Mouse (Mus musculus) MEL (cell line): ENCODE results near the gene Hcls1. TPM values are rescaled to one million over a fixed set of nuclear protein-coding genes. Genes with fewer than 3 reads are reported as not detected.

Experiments
- DNase-seq: peaks from one replicate; pipeline ENCODE4 v3.0.0; 2011; ENCODE audit warnings: low read depth, low spot score
- H3K27ac ChIP-seq: 2 replicates; pipeline ENCODE4 v1.5.1; 2012; ENCODE audit warnings: low read depth, mild to moderate bottlenecking, control low read depth, low read length, moderate library complexity; ENCODE audit not compliant: control insufficient read depth
- H3K27me3 ChIP-seq, 2 experiments: fragments of 150-350 bp in 1 of 2; sonication (generic) in 1 of 2; 2 replicates each; pipeline ENCODE4 v1.6.1; 2012; ENCODE audit warnings: low read length in 2 of 2, mild to moderate bottlenecking in 2 of 2, improper control_type of control experiment in 1 of 2, moderate library complexity in 1 of 2; ENCODE audit not compliant: insufficient read depth in 2 of 2, control insufficient read depth in 1 of 2
- H3K36me3 ChIP-seq, 2 experiments: 2 replicates each; pipeline ENCODE4 v1.6.1; 2012 to 2014; ENCODE audit warnings: low read length in 2 of 2, improper control_type of control experiment in 1 of 2, inconsistent platforms in 1 of 2, mild to moderate bottlenecking in 1 of 2; ENCODE audit not compliant: insufficient read depth in 2 of 2, control insufficient read depth in 1 of 2
- H3K4me1 ChIP-seq, 2 experiments: fragments of 150-350 bp in 1 of 2; sonication (generic) in 1 of 2; 2 replicates each; pipeline ENCODE4 v1.6.1; 2012; ENCODE audit warnings: low read length in 2 of 2, improper control_type of control experiment in 1 of 2, mild to moderate bottlenecking in 1 of 2; ENCODE audit not compliant: insufficient read depth in 2 of 2, control insufficient read depth in 1 of 2
- H3K4me3 ChIP-seq, 2 experiments: fragments of 150-350 bp in 1 of 2; sonication (generic) in 1 of 2; 2 replicates each; pipeline ENCODE4 v1.5.1; 2012; ENCODE audit warnings: low read depth in 2 of 2, low read length in 2 of 2, mild to moderate bottlenecking in 2 of 2, moderate library complexity in 2 of 2, control low read depth in 1 of 2, improper control_type of control experiment in 1 of 2; ENCODE audit not compliant: control insufficient read depth in 1 of 2, insufficient read depth in 1 of 2
- H3K79me2 ChIP-seq: 2 replicates; pipeline ENCODE4 v1.6.1; 2012; ENCODE audit warnings: mild to moderate bottlenecking, low read length, moderate library complexity; ENCODE audit not compliant: control insufficient read depth, poor library complexity, insufficient read depth
- H3K9ac ChIP-seq: 2 replicates; pipeline ENCODE4 v1.6.1; 2012; ENCODE audit warnings: low read depth, mild to moderate bottlenecking, control low read depth, low read length, moderate library complexity; ENCODE audit not compliant: control insufficient read depth, poor library complexity, severe bottlenecking
- H3K9me3 ChIP-seq: fragments of 150-350 bp; sonication (generic); replicated peaks from 2 replicates; pipeline ENCODE4 v1.6.1; 2012; ENCODE audit warnings: mild to moderate bottlenecking, low read length, improper control_type of control experiment, moderate library complexity; ENCODE audit not compliant: insufficient read depth
- BHLHE40 ChIP-seq: IDR thresholded peaks from 2 replicates; pipeline ENCODE4 v1.6.1; 2012; ENCODE audit warnings: low read depth, mild to moderate bottlenecking, inconsistent platforms, low read length, improper control_type of control experiment, borderline replicate concordance
- CHD2 ChIP-seq: IDR thresholded peaks from 2 replicates; pipeline ENCODE4 v1.6.1; 2011; ENCODE audit warnings: low read length, improper control_type of control experiment
- CTCF ChIP-seq, 3 experiments: IDR thresholded peaks in 2 of 3; conservative IDR thresholded peaks in 1 of 3; 2 replicates each; pipeline ENCODE4 v1.5.1; 2011 to 2012; ENCODE audit warnings: low read length in 3 of 3, low read depth in 2 of 3, mild to moderate bottlenecking in 2 of 3, improper control_type of control experiment in 1 of 3, inconsistent platforms in 1 of 3, mixed read lengths in 1 of 3, moderate library complexity in 1 of 3; ENCODE audit not compliant: control insufficient read depth in 1 of 3, insufficient read depth in 1 of 3, poor library complexity in 1 of 3, severe bottlenecking in 1 of 3
- E2F4 ChIP-seq: IDR thresholded peaks from 2 replicates; pipeline ENCODE4 v1.6.1; 2011; ENCODE audit warnings: low read depth, low read length, improper control_type of control experiment, borderline replicate concordance
- ELF1 ChIP-seq: IDR thresholded peaks from 2 replicates; pipeline ENCODE4 v1.6.1; 2014; ENCODE audit warnings: low read depth, mild to moderate bottlenecking, inconsistent platforms, low read length, improper control_type of control experiment, moderate library complexity
- EP300 ChIP-seq, 2 experiments: IDR thresholded peaks; 2 replicates each; pipeline ENCODE4 v1.6.1; 2011; ENCODE audit warnings: improper control_type of control experiment in 2 of 2, low read length in 2 of 2, low read depth in 1 of 2, mild to moderate bottlenecking in 1 of 2
- GABPA ChIP-seq: IDR thresholded peaks from 2 replicates; pipeline ENCODE4 v1.6.1; 2012; ENCODE audit warnings: low read depth, mild to moderate bottlenecking, inconsistent platforms, low read length, improper control_type of control experiment, moderate library complexity
- HCFC1 ChIP-seq: IDR thresholded peaks from 2 replicates; pipeline ENCODE4 v1.6.1; 2012; ENCODE audit warnings: low read depth, mild to moderate bottlenecking, inconsistent platforms, low read length, improper control_type of control experiment, moderate library complexity
- JUND ChIP-seq: IDR thresholded peaks from 2 replicates; pipeline ENCODE4 v1.6.1; 2011; ENCODE audit warnings: low read depth, mild to moderate bottlenecking, improper control_type of control experiment, low read length
- MAX ChIP-seq: IDR thresholded peaks from 2 replicates; pipeline ENCODE4 v1.6.1; 2011; ENCODE audit warnings: low read length, improper control_type of control experiment
- MEF2A ChIP-seq: IDR thresholded peaks from 2 replicates; pipeline ENCODE4 v1.6.1; 2014; ENCODE audit warnings: low read depth, mild to moderate bottlenecking, inconsistent platforms, low read length, improper control_type of control experiment; ENCODE audit not compliant: poor library complexity, insufficient replicate concordance, severe bottlenecking; ENCODE audit errors: extremely low read depth
- MXI1 ChIP-seq: IDR thresholded peaks from 2 replicates; pipeline ENCODE4 v1.6.1; 2011; ENCODE audit warnings: mild to moderate bottlenecking, low read depth, low read length, improper control_type of control experiment
- MYB ChIP-seq: IDR thresholded peaks from 2 replicates; pipeline ENCODE4 v1.6.1; 2011; ENCODE audit warnings: mild to moderate bottlenecking, low read depth, low read length, improper control_type of control experiment
- NELFE ChIP-seq: IDR thresholded peaks from 2 replicates; pipeline ENCODE4 v1.6.1; 2011; ENCODE audit warnings: low read depth, low read length, improper control_type of control experiment
- NRF1 ChIP-seq: IDR thresholded peaks from 2 replicates; pipeline ENCODE4 v1.6.1; 2014; ENCODE audit warnings: low read depth, mild to moderate bottlenecking, inconsistent platforms, low read length, improper control_type of control experiment, moderate library complexity; ENCODE audit not compliant: poor library complexity, insufficient read depth, severe bottlenecking
- POLR2A ChIP-seq, 2 experiments: IDR thresholded peaks; 2 replicates each; pipeline ENCODE4 v1.6.1; 2011 to 2012; ENCODE audit warnings: low read length in 2 of 2, mild to moderate bottlenecking in 2 of 2, control low read depth in 1 of 2, improper control_type of control experiment in 1 of 2, low read depth in 1 of 2, moderate library complexity in 1 of 2; ENCODE audit not compliant: control insufficient read depth in 1 of 2, insufficient read depth in 1 of 2, poor library complexity in 1 of 2
- POLR2AphosphoS5 ChIP-seq: IDR thresholded peaks from 2 replicates; pipeline ENCODE4 v1.6.1; 2012; ENCODE audit warnings: low read depth, borderline replicate concordance, mild to moderate bottlenecking, inconsistent platforms, low read length, moderate library complexity, mixed read lengths
- RAD21 ChIP-seq: IDR thresholded peaks from 2 replicates; pipeline ENCODE4 v1.6.1; 2011; ENCODE audit warnings: mild to moderate bottlenecking, low read depth, low read length, improper control_type of control experiment
- SIN3A ChIP-seq: IDR thresholded peaks from 2 replicates; pipeline ENCODE4 v1.6.1; 2012; ENCODE audit warnings: low read length, improper control_type of control experiment, inconsistent platforms
- TCF12 ChIP-seq: IDR thresholded peaks from 2 replicates; pipeline ENCODE4 v1.6.1; 2014; ENCODE audit warnings: low read depth, mild to moderate bottlenecking, inconsistent platforms, low read length, improper control_type of control experiment, moderate library complexity
- UBTF ChIP-seq: IDR thresholded peaks from 2 replicates; pipeline ENCODE4 v1.6.1; 2012; ENCODE audit warnings: low read depth, mild to moderate bottlenecking, inconsistent platforms, low read length, improper control_type of control experiment, moderate library complexity, borderline replicate concordance; ENCODE audit not compliant: insufficient read depth
- USF1 ChIP-seq: IDR thresholded peaks from 2 replicates; pipeline ENCODE4 v1.6.1; 2014; ENCODE audit warnings: low read depth, mild to moderate bottlenecking, inconsistent platforms, low read length, improper control_type of control experiment, moderate library complexity
- USF2 ChIP-seq, 2 experiments: IDR thresholded peaks; 2 replicates each; pipeline ENCODE4 v1.6.1; 2011 to 2012; ENCODE audit warnings: improper control_type of control experiment in 2 of 2, low read length in 2 of 2, borderline replicate concordance in 1 of 2, inconsistent platforms in 1 of 2, low read depth in 1 of 2, mild to moderate bottlenecking in 1 of 2; ENCODE audit not compliant: insufficient read depth in 1 of 2
- ZC3H11A ChIP-seq: IDR thresholded peaks from 2 replicates; pipeline ENCODE4 v1.6.1; 2012; ENCODE audit warnings: low read depth, mild to moderate bottlenecking, inconsistent platforms, low read length, improper control_type of control experiment
- ZKSCAN1 ChIP-seq: IDR thresholded peaks from 2 replicates; pipeline ENCODE4 v1.6.1; 2012; ENCODE audit warnings: low read depth, mild to moderate bottlenecking, inconsistent platforms, low read length, improper control_type of control experiment, moderate library complexity
- ZMIZ1 ChIP-seq: IDR thresholded peaks from 2 replicates; pipeline ENCODE4 v1.6.1; 2012; ENCODE audit warnings: low read depth, mild to moderate bottlenecking, inconsistent platforms, low read length, improper control_type of control experiment, moderate library complexity
- polyA plus RNA-seq, 2 experiments: library from polyadenylated mRNA; stranded (reverse) in 1 of 2; unstranded in 1 of 2; fragments of >175 nt in 1 of 2; fragments of >200 nt in 1 of 2; gene quantifications; 2 replicates each; pipeline versions ENCODE4 v1.2.1 to v1.2.4; 2012; ENCODE audit warnings: low replicate concordance in 2 of 2, low read depth in 1 of 2; ENCODE audit not compliant: insufficient read length in 2 of 2, insufficient read depth in 1 of 2, missing spikeins in 1 of 2
- total RNA-seq: library from RNA; depleted of rRNA; stranded (reverse); fragments of 300-350 nt; gene quantifications from 2 replicates; pipeline ENCODE4 v1.2.3, GENCODE M21; 2012

Gene Hcls1
- total and polyA plus RNA-seq, 3 experiments = 57.4 to 91.4 TPM; not detected in 1

DNA sequence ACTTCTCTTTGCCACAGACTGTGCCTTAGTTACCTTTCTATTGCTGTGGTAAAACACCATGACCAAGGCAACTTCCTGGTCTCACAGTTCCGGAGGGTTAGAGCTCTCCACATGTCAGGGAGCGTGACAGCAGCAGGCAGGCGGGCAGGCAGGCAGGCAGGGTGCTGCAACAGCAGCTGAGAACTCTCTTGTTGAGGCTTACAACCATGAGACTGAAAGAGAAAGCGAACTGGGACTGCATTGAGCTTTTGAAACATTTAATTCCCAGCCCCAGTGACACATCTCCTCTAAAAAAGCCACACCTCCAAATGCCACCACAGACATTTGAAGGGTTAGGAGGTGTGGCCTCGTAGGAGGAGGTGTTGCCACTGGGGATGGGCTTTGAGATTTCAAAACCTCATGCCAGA, 50.9 kb downstream of the Hcls1 start:
- H3K27me3 ChIP-seq = no peaks in the 10 kb centered on the region; a peak in 1 of 4 replicates
- H3K9me3 ChIP-seq = no peaks in the 10 kb centered on the region
- peak overlapping the region; percentile 67 to 74 for H3K4me3 ChIP-seq
- H3K27ac ChIP-seq = peak overlapping the region; percentile 13; the same call in 1 of the 2 replicates
- no peaks in the 10 kb centered on the region for H3K79me2 ChIP-seq
- TF ChIP-seq HCFC1 (peak; percentile 32; the same call in 1 of the 2 replicates), BHLHE40 (no peak), UBTF (no peak), MXI1 (peak; percentile 71), NRF1 (no peak), MAX (peak; percentile 15; the same call in 1 of the 2 replicates), MEF2A (no peak), POLR2A (IDR thresholded peaks at IDR 0.05; ENCODE audit: control insufficient read depth in 1 of 2, insufficient read depth in 1 of 2, low read depth in 1 of 2, low read length in 2 of 2, poor library complexity in 1 of 2) (0 out of 4 replicates have a peak, but pooled peaks of 1 of the 2 experiments have one; percentile 30), USF1 (no peak), ZMIZ1 (no peak), EP300 (IDR thresholded peaks at IDR 0.05; ENCODE audit: low read depth in 1 of 2, low read length in 2 of 2) (no peak), CHD2 (no peak), JUND (no peak), NELFE (no peak), CTCF (IDR thresholded peaks at IDR 0.05 in 2 of 3, conservative IDR thresholded peaks at IDR 0.05 in 1 of 3; ENCODE audit: control insufficient read depth in 1 of 3, insufficient read depth in 1 of 3, low read depth in 2 of 3, low read length in 3 of 3, poor library complexity in 1 of 3, severe bottlenecking in 1 of 3) (no peak), USF2 (IDR thresholded peaks at IDR 0.05; ENCODE audit: borderline replicate concordance in 1 of 2, insufficient read depth in 1 of 2, low read depth in 1 of 2, low read length in 2 of 2) (no peak), SIN3A (no peak; the same call in 1 of the 2 replicates), POLR2AphosphoS5 (no peak), MYB (no peak), E2F4 (no peak), GABPA (no peak), RAD21 (no peak), ZC3H11A (no peak), TCF12 (no peak), ELF1 (peak; percentile 61; the same call in 1 of the 2 replicates), ZKSCAN1 (no peak)
- H3K4me1 ChIP-seq = peaks cover 2 to 6% of the 10 kb centered on the region in 2 experiments
- H3K9ac ChIP-seq = peak overlapping the region; percentile 56
- DNase-seq = peak; percentile 77
- H3K36me3 ChIP-seq = peaks cover 0 to 3% of the 10 kb centered on the region in 2 experiments; a peak in 2 of 4 replicates
